Mouse (Mus musculus): Measurements from ENCODE around the gene Pde1b. TPM values are rescaled to one million over a fixed set of nuclear protein-coding genes. Genes with fewer than 3 reads are reported as not detected.

Pde1b gene
- total RNA-seq, 2 experiments from 2014 or later = 5.1 to 8.6 TPM

DNA sequence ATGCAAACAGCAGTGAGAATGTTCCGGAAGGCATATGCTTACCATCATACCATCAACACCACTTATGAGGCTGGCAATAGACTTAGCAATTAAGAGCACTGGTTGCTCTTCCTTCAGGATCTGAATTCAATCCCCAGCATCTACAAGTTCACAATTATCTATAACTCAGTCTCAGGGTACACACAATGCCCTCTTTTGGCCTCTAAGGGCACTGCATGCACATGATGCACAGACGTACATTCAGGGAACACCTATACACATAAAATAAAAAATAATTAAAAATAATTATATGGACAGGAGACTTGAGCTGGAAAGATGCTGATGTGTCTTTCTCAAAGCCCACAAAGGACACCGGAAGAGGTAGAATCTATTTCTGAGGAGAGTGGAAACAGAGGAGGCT lies 45.1 kb downstream of the Pde1b start:
- no peak for DNase-seq (ENCODE audit: low spot score in 2 of 2)

GRCm38 (mm10) chr15:103549475-103549874 lies 46.6 kb downstream of the Pde1b start:
- DNase-seq (ENCODE audit: low spot score in 2 of 2) = no peak

DNA sequence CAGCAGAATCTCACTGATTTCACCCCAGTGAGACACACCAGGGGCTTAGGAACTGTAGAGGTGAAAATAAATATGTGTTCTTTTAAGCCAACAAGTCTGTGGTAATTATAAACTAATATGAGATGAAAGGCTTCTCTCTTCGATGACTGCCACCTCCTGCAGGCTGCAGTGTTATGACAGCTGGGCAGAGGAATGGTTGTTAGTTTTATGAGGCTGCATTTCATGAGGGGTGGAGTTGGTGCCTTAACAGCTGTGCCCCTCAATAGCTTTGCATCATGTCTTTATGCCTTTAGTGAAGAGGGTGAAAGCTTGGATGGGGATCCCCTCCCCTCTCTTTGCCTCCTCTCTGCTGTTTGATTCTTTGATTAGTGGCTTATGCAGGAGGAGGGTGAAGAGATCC lies 48.2 kb downstream of the Pde1b start:
- no peak for DNase-seq (ENCODE audit: low spot score in 2 of 2)

GRCm38 (mm10) chr15:103552096-103552690 lies 49.4 kb downstream of the Pde1b start:
- peak in 1 of 2 experiments; percentile 42 for DNase-seq (ENCODE audit: low spot score in 2 of 2)

- DNase-seq (ENCODE audit: low spot score in 2 of 2) = no peak
Measured at GRCm38 (mm10) chr15:103564981-103565380, 62.1 kb downstream of the Pde1b start, which contains the start of gene Glycam1. TSS of gene Glycam1 (minus strand) at chr15:103565081.

Other genes with a start within 250 kb of the Pde1b start
- under 1 TPM in 1 of 2 experiments, not detected in 1; 0.67 TPM for gene Nfe2, start 244.6 kb upstream of the Pde1b start, total RNA-seq (2021)
- gene Copz1, start 230.3 kb upstream of the Pde1b start, total RNA-seq (2021) = 100 to 1,000 TPM; 138 to 150 TPM
- not detected for gene Gpr84, start 192.4 kb upstream of the Pde1b start, total RNA-seq (2021)
- gene Zfp385a, start 162.9 kb upstream of the Pde1b start, total RNA-seq (2021) = 10 to 100 TPM; 12.4 to 16.9 TPM
- 10 to 100 TPM; 27.1 to 31.7 TPM for gene Itga5, start 136.3 kb upstream of the Pde1b start, total RNA-seq (2021)
- not detected for gene Gtsf1, start 72.6 kb upstream of the Pde1b start, total RNA-seq (2021)
- gene Gtsf2, start 54.6 kb upstream of the Pde1b start, total RNA-seq (2021) = not detected
- gene Nckap1l, start 49.2 kb upstream of the Pde1b start, total RNA-seq (2021) = 1 to 10 TPM; 5.5 to 8.7 TPM
- 10 to 100 TPM; 18.1 to 19.8 TPM for gene Ppp1r1a, start 35.0 kb downstream of the Pde1b start, total RNA-seq (2021)
- not detected for gene Glycam1, start 62.0 kb downstream of the Pde1b start, total RNA-seq (2021)